Mouse (Mus musculus) thymus, adult 18-20 months (tissue): ENCODE measurements around the gene Rbpj.
"Not testable (repeated sequence)": the region's sequence is repeated elsewhere in the genome, so short reads cannot be mapped to it uniquely, and the experiment has no call there.

Experiments
- DNase-seq, 2 experiments: peaks; one replicate each; pipeline ENCODE4 v3.0.0; 2022; ENCODE audit warnings: mixed read lengths in 2 of 2

The Rbpj gene

GRCm38 (mm10) chr5:53516482-53516881, 50.5 kb downstream of the Rbpj start:
- DNase-seq = no peak

DNA sequence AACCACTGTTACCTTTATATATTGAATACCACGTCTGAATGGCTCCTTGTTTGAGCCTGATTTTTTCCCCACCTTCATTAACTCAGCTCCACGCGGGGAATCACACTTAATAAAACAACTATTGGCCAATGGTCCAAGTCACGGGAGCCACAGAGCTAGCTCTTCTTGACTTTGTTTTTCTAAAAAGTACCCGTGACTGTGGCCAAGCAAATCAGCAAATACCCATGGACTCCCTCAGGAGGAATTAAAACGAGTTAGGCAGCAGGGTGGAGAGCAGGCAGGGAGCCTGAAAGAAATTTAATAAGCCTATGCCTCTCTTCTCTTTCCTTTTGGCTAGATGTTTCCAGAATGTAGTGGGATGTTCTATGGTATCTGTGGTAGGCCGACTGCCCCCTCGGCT, 51.9 kb downstream of the Rbpj start:
- no peak for DNase-seq

GRCm38 (mm10) chr5:53519131-53519530, 53.2 kb downstream of the Rbpj start:
- no peak for DNase-seq

DNA sequence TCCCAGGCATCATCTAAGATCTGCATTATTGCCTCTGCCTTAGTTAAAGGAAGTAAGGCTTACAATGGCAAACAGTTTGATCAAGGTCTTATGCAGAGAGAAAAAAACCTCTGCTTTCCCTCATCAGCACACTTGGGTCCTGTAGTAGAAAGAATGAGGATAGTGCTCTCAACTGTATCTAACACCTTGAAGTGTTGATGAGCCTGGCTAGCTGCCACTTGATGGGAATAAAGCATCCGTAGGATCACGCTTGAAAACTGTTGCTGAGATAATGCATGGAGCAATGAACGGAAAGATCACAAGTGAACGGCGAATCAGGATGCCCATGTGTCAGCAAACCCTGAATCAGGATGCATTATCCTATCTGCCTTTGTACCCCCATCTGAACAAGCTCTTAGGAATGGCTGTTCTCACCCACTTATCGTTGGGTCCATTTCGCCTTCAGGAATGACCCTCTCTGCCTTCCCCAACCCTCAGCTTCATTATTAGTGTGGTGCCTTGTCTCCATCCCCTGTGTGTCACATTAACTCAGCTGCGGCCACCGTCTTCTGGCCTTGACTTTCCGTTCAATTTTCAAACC, 54.1 kb downstream of the Rbpj start:
- no peak for DNase-seq

DNA sequence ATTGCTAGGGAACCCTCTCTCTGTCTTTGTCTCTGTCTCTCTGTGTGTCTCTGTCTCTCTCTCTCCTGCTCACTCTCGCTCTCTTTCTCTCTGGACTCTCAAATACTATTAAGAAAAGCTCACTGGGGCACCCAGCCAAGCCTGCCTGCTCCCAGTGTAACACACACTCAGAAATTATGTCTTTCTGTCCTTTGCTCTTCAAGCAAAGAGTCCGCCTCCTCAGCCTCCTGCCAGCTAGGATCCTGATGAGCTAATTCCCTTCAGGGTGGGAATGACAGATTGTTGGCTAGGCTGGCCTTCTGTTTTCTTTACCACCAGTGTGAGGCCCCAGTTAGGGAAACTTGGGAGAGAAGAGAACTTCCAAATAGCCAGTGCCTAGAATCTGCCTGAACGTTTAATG, 57.1 kb downstream of the Rbpj start:
- peak in 1 of 2 experiments; percentile 6 for DNase-seq

DNA sequence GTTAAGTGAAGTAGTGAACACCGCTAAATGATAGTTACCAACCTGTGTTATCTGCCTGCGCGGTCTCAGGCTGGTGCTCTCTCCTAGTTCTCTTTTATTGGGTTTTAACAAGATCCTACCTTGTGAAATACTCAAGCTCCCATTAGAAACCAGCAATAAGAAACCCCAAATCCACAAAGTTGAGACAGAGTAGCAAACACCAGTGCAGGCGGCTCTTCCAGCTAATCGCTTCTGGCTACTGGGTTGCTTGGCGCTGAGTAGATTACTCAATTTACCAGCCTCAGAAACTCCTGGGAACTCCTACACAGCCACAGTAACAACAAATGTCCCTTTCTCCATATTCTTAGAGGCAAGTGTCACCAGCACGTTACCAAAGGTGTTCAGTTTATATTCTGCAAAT, 58.2 kb downstream of the Rbpj start:
- DNase-seq = no peak

DNA sequence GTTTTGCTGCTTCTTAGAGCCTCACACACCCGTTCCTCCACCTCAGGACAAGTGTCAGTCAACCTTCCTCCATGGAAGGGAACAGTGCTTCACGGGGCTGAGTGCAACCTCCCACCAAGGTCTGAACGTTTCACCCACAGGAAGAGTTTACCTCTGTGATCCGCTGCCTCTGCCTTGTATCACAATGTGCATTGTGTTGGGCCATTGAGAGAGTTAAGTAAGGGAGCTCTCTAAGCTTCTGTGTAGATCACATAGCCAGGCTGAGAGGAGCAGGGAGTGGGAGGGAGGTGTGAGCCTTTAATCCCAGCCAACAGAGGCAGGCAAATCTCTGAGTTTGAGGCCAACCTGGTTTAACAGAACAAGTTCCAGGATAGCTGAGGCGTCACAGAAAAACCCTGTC, 58.9 kb downstream of the Rbpj start:
- DNase-seq = no peak

GRCm38 (mm10) chr5:53525305-53526069, 59.5 kb downstream of the Rbpj start:
- DNase-seq = no peak

- no peak for DNase-seq
These were observed 60.1 kb downstream of the Rbpj start for GRCm38 (mm10) chr5:53526070-53526430.

GRCm38 (mm10) chr5:53529846-53530245, 63.9 kb downstream of the Rbpj start:
- DNase-seq = no peak

DNA sequence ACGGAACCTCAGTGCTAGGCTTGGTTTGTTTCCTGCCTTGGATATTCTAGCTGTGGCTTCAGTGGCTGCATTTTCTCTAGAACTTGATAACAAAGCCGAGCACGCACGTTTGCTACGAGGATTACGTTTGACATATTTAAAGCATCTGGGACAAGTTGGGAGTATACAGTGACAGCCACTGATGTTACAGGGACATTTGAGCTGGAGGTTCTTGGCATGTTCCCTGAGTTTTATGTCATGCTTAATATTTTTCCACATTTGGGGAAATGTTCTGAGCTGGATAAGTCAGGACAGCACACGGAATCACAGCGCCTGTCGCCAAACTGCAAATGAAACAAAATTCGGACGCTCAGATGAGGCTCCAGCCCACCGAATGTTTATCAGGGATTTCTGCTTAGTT, 69.1 kb downstream of the Rbpj start:
- no peak for DNase-seq

DNA sequence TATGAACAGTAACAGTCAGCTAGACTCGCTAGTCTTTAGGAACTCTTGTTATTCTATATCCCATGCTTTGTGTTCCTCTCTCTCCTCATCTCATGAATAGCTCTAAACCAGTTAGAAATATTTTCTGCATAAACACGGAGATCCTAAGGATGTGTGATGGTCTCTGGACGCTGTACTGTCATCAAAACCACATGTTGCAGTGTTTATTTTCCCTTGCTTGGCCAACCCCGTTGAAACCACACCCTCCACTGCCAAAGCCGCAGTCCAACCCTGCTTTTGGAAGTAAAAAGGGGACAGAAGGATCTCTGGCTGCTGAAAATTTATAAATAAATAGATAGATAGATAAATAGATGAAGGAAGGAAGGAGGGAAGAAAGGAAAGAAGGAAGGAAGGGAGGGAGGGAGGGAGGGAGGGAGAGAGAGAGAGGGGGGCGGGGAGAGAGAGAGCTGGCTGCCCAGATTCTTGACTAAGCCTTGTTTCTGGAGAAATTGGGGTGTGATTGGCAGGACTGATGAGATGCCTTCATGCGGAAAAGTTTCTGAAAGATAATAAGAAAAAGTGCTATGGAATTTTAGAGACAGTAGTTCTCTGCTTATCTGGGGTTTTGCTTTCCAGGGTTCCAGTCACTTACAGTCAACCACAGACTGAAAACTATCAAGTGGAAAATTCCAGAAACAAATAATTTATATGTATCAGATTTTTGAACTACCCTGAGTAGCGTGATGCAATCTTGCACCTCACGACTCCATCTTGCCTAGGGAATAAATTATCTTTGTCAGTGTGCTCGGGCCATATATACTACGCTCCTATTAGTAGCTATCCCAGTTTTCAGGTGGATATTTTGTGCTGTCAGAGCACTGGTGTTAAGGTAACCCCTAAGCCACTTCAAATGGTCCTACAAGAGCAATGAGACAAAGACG, 70.9 kb downstream of the Rbpj start:
- DNase-seq = no peak

DNA sequence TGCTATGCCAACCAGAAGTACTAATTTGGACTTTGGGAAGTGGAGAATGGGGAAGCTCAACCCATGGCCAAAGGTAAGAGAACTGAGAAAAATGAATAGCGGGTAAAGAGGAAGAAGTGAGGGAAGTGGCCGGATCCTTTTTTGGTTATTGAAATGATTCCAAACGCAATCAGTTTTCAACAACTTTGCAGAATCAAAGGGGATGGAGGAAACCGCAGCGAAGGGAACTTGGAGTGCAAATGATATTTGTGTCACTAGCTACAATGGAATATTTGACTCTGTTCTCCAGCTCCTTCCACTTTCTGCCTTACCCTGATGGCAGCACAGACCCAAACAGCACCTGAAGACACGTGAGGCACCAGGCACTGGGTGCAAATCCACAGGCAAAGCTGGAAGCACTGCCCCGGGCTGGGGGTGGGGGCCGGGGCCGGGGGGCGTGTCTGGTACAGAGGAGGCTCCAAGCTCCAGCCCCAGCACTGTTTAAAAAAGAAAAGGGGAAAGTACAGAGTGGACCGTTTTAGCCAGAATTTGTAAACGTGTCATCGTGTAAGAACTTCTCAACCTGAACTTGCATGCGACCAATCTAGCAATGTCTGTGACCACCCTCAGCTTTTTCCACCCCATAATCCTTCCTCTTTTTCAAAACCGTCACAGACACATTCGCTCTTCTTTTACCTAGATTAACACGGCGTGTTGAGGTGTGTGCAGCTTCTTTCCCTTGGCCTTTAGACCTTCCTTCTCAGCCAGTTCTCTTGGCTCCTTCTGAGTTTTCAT, 74.1 kb downstream of the Rbpj start:
- DNase-seq = no peak

- DNase-seq = no peak
These were observed 76.1 kb downstream of the Rbpj start for GRCm38 (mm10) chr5:53542073-53542472.

GRCm38 (mm10) chr5:53543399-53543798, 77.4 kb downstream of the Rbpj start:
- DNase-seq = no peak

DNA sequence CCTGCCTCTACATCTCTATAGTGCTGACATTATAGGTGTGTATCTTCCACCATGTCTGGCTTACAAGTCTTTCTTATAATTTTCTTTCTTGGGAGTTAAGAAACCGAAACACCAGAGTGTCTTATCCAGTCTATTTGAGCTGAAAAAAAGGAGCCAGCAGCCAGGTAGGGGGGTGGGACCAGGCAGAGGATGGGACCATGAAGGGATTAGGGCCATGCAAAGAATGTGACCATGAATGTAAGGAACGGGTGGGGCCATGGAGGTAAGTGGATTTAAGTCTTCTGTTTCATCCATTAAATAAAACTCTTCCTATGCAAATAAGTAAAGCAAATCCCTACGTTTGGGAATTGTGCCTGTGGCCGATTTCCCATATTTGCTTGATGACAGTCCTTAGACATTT, 78.0 kb downstream of the Rbpj start:
- DNase-seq = no peak

DNA sequence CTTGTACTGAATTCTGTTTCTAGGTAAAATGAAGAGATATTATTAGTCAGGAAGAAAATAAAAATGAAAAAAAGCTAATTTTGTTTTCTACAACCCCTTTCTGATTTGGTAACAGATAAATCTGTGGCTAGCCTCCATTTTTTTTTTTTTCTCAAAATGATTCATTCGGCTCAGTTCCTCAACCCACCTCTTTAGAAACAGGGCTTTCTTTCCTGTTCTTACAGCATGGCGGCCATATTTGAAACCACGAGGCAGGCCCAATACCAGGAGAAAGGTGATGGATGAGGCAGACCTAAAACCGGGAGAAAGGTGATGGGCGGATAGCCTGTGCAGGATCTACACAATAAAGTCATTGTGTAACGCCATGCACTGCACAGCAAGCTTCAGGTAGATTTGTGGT, 80.5 kb downstream of the Rbpj start:
- DNase-seq = no peak

DNA sequence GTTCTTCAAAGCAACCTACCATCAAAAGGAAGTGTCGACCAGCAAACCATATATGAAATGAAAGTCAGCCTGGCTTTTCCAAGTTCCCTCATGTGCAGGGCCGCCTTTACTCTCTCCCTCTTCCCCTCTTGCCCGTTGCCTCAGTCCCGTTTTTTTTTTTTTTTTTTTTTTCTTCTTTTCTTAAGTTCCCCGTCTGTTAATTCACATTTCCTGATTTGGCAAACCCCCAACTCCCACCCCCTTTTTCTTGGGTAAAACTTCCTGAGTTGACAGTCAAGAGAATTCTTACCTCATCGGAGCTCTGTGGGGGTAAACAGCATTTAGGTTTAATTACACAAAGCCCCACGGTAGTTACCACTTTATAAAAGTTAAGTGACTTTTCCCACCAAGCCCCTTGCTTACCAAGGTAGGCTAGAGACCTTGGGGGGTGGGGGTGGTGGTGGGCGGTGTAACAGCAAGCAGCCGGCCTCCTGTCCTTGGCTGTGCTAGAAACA, 81.1 kb downstream of the Rbpj start:
- DNase-seq = no peak

- not testable (repeated sequence) for DNase-seq
These were observed 84.4 kb downstream of the Rbpj start for GRCm38 (mm10) chr5:53550329-53550728.

GRCm38 (mm10) chr5:53551394-53551793, 85.4 kb downstream of the Rbpj start:
- no peak for DNase-seq

DNA sequence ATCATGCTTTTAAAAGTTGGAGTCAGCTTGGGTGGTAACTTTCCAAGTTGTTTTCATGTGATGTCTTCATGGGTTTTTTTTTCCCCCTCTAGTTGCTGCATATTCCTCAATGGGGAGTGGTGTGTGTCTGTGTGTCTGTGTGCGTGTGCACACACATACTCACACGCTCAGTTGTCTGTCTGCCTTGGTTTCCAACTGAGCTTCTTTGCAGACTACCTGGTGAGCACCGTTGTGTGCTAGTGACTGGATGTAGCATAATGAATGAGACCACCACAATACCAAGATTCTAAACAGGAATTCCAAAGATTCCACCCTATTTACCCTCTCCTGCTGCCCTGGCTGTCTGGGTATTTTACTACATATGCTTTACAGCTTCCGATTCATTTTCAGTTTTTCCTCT, 86.0 kb downstream of the Rbpj start:
- no peak for DNase-seq

- no peak for DNase-seq
These were observed 87.3 kb downstream of the Rbpj start for GRCm38 (mm10) chr5:53553281-53553680.

DNA sequence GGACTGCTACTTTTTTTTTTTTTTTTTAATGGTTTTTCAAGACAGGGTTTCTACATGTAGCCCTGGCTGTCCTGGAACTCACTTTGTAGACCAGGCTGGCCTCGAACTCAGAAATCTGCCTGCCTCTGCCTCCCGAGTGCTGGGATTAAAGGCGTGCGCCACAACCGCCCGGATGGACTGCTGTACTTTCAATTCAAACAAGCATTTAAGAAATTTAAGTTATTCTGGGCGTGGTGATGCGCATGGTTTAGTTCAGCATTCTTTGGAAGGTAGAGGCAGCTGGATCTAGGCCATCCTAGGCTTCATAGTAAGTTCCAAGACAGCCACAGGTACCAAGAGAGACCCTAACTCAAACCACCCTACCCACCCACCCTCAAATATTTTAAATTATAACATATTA, 88.2 kb downstream of the Rbpj start:
- DNase-seq = no peak
